9 mouse cellular contexts compared by ENCODE assay signal in genomic region chr2:29465649-29466137, GRCm38 (mm10).
A peak's percentile ranks its signal among the peaks of the same experiment; 100 is the strongest.
DNase-seq lines count a peak whose midpoint lies in the region; ATAC-seq and TF ChIP-seq lines count a peak whose summit lies in the region.
"Had no signal": no experiment of that assay in that cellular context is flagged by ENCODE, and none has a peak within 500 bp of the region (broad histone marks: within the 10 kb centered on the region; RNA-seq: fewer than 3 reads in every experiment).

No protein-coding gene starts in this region.

- H3K4me1 ChIP-seq in liver, embryonic 16.5 days (ENCODE audit: control insufficient read depth, low read depth, low read length): no peaks in the 10 kb centered on the region; the same call in 1 of the 2 replicates
- peaks cover 58% of the 10 kb centered on the region for H3K4me1 ChIP-seq in forebrain, embryonic 15.5 days

- DNase-seq in liver: no peak
- peak; percentile 87 for DNase-seq in brain, embryonic 14.5 days (ENCODE audit: low read depth)
- no peak for DNase-seq in ovary, postnatal 36 days (ENCODE audit: low spot score)
- DNase-seq in right cerebral cortex, postnatal 14 days: no peak

- H3K4me3 ChIP-seq in liver, embryonic 16.5 days (ENCODE audit: low read depth, low read length): no peak overlapping the region
- H3K4me3 ChIP-seq in forebrain, embryonic 15.5 days: no peak overlapping the region

- WGBS in liver, embryonic 16.5 days (ENCODE audit: insufficient replicate concordance): 47% methylated on average over 3 of the region's 3 CpGs
- WGBS in forebrain, embryonic 15.5 days: 9% methylated on average over 3 of the region's 3 CpGs

- TF ChIP-seq POLR2A in brain, embryonic 14.5 days (IDR thresholded peaks at IDR 0.05; ENCODE audit: borderline replicate concordance, extremely low read depth, insufficient read depth, insufficient read length, poor library complexity, severe bottlenecking): no peak

- H3K27ac ChIP-seq in liver, embryonic 16.5 days (ENCODE audit: low read length): no peak overlapping the region
- peak overlapping the region; percentile 86 for H3K27ac ChIP-seq in forebrain, embryonic 15.5 days (replicated peaks)

- H3K36me3 ChIP-seq in liver, embryonic 16.5 days (ENCODE audit: control insufficient read depth, insufficient read depth): no peaks in the 10 kb centered on the region
- H3K36me3 ChIP-seq in forebrain, embryonic 15.5 days: no peaks in the 10 kb centered on the region

- no peak for TF ChIP-seq CTCF in brain, embryonic 14.5 days (IDR thresholded peaks at IDR 0.05; ENCODE audit: borderline replicate concordance, extremely low read depth, insufficient read depth, insufficient read length)

- no peaks in the 10 kb centered on the region for H3K27me3 ChIP-seq in liver, embryonic 16.5 days (ENCODE audit: control insufficient read depth, insufficient read depth, low read depth, low read length)
- H3K27me3 ChIP-seq in forebrain, embryonic 15.5 days: no peaks in the 10 kb centered on the region

- H3K4me2 ChIP-seq in liver, embryonic 16.5 days (ENCODE audit: low read depth, low read length): no peak overlapping the region
- H3K4me2 ChIP-seq in forebrain, embryonic 15.5 days (replicated peaks): no peak overlapping the region; the same call in 1 of the 2 replicates

- ATAC-seq in liver, embryonic 16.5 days (ENCODE audit: low read depth): peak; percentile 16; the same call in 1 of the 2 replicates
- peak; percentile 35 for ATAC-seq in forebrain, embryonic 15.5 days (replicated peaks)
- peak; percentile 82 for ATAC-seq in megakaryocyte progenitor cell, adult 5-6 weeks (replicated peaks; ENCODE audit: poor library complexity)
- ATAC-seq in erythroblast, adult 5-6 weeks (replicated peaks; ENCODE audit: low FRiP score, poor library complexity, severe bottlenecking): no peak
- ATAC-seq: CD4-positive, CD25-positive, alpha-beta regulatory T cell, adult 4 months had no signal

- H3K9ac ChIP-seq in liver, embryonic 16.5 days (ENCODE audit: low read depth, low read length): no peak overlapping the region
- H3K9ac ChIP-seq in forebrain, embryonic 15.5 days (replicated peaks): no peak overlapping the region

- H3K9me3 ChIP-seq in liver, embryonic 16.5 days (replicated peaks; ENCODE audit: control insufficient read depth, low read length): no peaks in the 10 kb centered on the region
- H3K9me3 ChIP-seq in forebrain, embryonic 15.5 days: no peaks in the 10 kb centered on the region
